Mouse (Mus musculus) bone marrow, adult 2 months (tissue): ENCODE data around the gene Hs3st6. TPM values are rescaled to one million over a fixed set of nuclear protein-coding genes. Genes with fewer than 3 reads are reported as not detected.
"Not testable (repeated sequence)": the region's sequence is repeated elsewhere in the genome, so short reads cannot be mapped to it uniquely, and the experiment has no call there.

Experiments
- H3K27ac ChIP-seq: fragments of 200-500 bp; 2 replicates; pipeline ENCODE4 v1.5.1; 2012; ENCODE audit warnings: low read depth, mild to moderate bottlenecking, control low read depth, inconsistent platforms, low read length; ENCODE audit not compliant: control insufficient read depth, poor library complexity, insufficient read depth
- H3K4me1 ChIP-seq: fragments of 200-500 bp; 2 replicates; pipeline ENCODE4 v1.6.1; 2011; ENCODE audit warnings: low read length; ENCODE audit not compliant: control insufficient read depth, insufficient read depth
- H3K4me3 ChIP-seq: fragments of 200-500 bp; replicated peaks from 2 replicates; pipeline ENCODE3; 2011; ENCODE audit warnings: mild to moderate bottlenecking, low read depth, low read length, control low read depth; ENCODE audit not compliant: control insufficient read depth
- CTCF ChIP-seq: fragments of 200-500 bp; IDR thresholded peaks from 2 replicates; pipeline ENCODE4 v1.5.1; 2011; ENCODE audit warnings: low read length, control low read depth; ENCODE audit not compliant: control insufficient read depth, insufficient read depth
- POLR2A ChIP-seq: fragments of 200-500 bp; IDR thresholded peaks from 2 replicates; pipeline ENCODE4 v1.6.1; 2011; ENCODE audit warnings: low read depth, mild to moderate bottlenecking, control low read depth, low read length, borderline replicate concordance; ENCODE audit not compliant: control insufficient read depth
- WGBS: fragments of 180-500 bp; shearing (Covaris S2); methylation state at CpG from one replicate; pipeline ENCODE4 v1.1.7; 2018; 5-methylcytosine and 5-hydroxymethylcytosine counted together
- polyA plus RNA-seq: library from polyadenylated mRNA; stranded (reverse); fragments of >200 nt; gene quantifications from 2 replicates; pipeline ENCODE4 v1.2.4, GENCODE M21; 2011; ENCODE audit warnings: low replicate concordance; ENCODE audit not compliant: missing spikeins, insufficient read depth, insufficient read length

Hs3st6 gene
- polyA plus RNA-seq, 1 experiment: 2.2 TPM

DNA sequence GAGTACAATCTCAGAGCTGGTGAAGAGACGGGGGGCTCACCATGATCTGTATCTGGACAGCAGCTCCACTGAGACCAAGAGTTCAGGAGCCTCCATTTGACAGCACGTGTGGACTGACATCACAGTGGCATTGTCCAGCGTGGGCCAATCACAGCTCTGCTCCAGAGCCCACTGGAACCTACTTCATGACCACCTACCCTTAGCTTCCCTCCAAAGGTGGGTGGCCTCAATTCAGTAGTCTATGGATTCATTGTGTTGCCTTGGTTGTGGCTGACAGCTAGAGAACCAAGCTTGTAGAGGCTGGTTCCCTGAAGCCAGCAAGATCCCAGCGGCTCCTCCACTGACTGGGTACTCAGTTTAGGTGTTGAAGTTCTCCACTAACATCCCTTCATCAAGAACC lies 34.8 kb upstream of the Hs3st6 start, which contains the start of the genes Rnf151 and Rps2:
Gene Rnf151 (minus strand): TSS at position 121 of the 400 bp plus-strand sequence.
Gene Rps2 (plus strand): TSS at position 174 of the 400 bp plus-strand sequence.
- TF ChIP-seq CTCF (no peak), POLR2A (no peak)
- H3K27ac ChIP-seq: no peak within 1 kb of the TSS
- 81% methylated on average over 4 of the region's 4 CpGs for WGBS
- H3K4me1 ChIP-seq: no peaks in the 10 kb centered on the region
- no peak within 1 kb of the TSS for H3K4me3 ChIP-seq

DNA sequence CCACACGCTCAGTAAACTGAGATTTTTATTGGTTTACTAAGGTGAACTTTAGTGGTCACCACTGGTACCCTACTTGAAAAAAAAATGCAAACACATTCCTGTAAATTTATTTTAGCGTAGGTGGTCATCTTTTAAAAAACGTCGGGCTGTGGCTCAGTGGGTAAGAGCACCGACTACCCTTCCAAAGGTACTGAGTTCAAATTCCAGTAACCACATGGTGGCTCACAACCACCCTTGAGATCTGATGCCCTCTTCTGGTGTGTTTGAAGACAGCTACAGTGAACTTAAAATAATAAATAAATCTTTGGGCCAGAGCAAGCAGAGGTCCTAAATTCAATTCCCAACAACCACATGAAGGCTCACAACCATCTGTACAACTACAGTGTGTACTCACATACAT lies 33.9 kb upstream of the Hs3st6 start:
- H3K27ac ChIP-seq, H3K4me3 ChIP-seq, H3K4me1 ChIP-seq: not testable (repeated sequence)
- WGBS: 65% methylated on average over 5 of the region's 5 CpGs

DNA sequence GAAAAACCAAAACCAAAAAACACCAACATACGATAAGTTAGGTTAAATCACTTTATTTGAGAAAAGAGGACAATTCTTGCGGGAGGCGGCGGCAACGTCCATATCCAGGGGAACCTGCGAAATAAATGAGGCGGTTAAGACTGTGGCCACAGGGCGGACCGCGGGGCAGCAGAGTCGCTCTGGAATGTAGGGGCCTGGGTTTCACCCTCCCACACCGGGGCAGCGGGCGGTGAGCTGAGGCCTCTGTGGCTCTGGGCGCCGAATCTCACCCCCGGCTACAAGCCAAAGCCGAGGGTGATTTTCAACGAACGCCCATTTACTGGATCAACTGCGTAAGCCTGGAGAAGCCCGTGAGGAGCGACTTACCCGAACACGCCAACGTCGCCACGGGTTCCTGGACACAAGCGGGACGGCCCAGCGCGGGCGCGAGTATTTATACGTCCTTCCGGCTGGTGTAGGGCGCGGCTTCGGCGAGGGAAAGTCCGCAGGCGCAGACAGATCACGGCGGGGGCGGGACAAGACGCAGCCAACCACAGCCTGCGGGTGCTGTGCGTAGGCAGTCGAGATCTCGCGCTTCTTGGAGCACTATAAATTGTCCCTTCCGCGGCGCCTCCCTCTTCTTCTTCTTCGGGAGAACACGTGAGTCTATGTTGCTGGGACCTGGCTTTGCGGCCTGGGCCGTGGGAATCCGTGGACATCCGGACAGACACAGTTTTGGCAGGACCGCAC lies 33.1 kb upstream of the Hs3st6 start:
- TF ChIP-seq CTCF: no peak
- TF ChIP-seq POLR2A: peak; percentile 94; the same call in 1 of the 2 replicates
- WGBS: under 1% methylated on average over 61 of the region's 61 CpGs
- H3K27ac ChIP-seq: peak overlapping the region; percentile 72
- H3K4me3 ChIP-seq: peak overlapping the region; percentile 77
- H3K4me1 ChIP-seq: no peaks in the 10 kb centered on the region; the same call in 1 of the 2 replicates

DNA sequence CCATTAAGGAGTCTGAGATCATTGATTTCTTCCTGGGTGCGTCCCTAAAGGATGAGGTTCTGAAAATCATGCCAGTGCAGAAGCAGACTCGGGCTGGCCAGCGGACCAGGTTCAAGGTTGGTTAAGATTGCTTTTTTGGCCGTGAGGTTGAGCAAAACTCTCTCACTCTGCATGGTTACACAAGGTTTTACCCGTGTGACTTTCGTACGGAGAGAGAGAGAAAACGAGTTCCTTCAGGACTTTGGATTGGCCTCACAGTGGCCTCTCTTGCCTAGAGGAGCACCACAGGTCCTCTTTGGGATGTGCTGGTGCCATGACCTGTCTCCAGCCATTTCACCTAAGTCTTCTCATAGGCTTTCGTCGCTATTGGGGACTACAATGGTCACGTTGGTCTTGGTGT lies 32.2 kb upstream of the Hs3st6 start:
- peak overlapping the region; percentile 48 for H3K4me3 ChIP-seq
- not testable (repeated sequence) for H3K27ac ChIP-seq, H3K4me1 ChIP-seq
- 2% methylated on average over 11 of the region's 11 CpGs for WGBS

DNA sequence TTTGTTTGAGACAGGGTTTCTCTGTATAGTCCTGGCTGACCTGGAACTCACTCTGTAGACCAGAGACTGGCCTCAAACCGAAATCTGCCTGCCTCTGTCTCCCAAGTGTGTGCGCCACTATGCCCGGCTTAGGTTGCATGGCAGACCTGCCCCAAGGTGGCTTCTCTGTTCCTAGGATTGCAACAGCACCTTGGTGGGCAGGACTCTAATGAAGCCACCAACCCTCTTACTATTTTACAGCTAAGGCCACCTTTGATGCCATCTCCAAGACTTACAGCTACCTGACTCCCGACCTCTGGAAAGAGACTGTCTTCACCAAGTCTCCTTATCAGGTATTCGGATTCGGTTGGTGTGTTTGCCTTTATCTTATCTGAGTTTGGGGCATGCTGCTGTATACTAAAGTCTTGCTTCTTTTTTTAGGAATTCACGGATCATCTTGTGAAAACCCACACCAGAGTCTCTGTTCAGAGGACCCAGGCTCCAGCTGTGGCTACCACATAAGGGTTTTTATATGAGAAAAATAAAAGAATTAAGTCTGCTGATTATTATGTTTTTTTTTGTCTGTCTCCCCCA lies 31.3 kb upstream of the Hs3st6 start:
- H3K4me3 ChIP-seq: peak overlapping the region; percentile 13
- not testable (repeated sequence) for H3K27ac ChIP-seq, H3K4me1 ChIP-seq
- 46% methylated on average over 7 of the region's 7 CpGs for WGBS

DNA sequence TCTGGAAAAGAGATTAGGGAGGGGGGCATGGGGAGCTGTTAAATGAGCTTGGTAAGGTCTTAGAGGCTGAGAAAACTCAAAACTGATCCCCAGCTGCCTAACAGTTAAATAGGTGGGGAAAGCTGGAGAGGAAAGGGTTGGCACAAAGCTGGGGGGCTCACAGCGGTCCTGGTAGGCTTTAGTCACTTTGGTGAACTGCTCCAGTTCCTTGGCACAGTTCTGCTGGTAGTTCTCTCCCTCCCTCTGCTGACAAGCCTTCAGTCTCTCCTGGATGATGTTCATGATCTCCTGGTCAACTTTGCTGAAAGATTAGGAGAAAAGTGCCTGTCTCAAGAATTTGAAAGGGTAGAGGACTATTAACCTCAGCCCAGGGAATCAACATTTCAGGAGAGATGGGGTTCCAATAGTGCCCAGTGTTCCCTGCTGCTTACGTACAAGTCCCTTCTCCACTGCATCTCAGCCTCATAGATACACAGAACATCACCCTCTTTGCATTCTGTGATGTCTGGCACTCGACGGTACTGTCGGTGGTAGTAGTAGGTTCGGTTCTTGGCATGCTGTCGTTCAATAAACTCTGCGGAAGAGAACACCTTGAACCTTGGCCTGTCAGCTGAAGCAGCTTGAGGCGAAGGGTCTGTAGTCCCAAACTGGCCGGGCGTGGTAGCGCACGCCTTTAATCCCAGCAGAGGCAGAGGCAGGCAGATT lies 30.4 kb upstream of the Hs3st6 start:
- Histone ChIP-seq H3K4me3 (no peak overlapping the region), H3K4me1 (no peaks in the 10 kb centered on the region; the same call in 1 of the 2 replicates), H3K27ac (no peak overlapping the region)
- TF ChIP-seq POLR2A: no peak
- TF ChIP-seq CTCF: no peak
- 64% methylated on average over 13 of the region's 13 CpGs for WGBS

DNA sequence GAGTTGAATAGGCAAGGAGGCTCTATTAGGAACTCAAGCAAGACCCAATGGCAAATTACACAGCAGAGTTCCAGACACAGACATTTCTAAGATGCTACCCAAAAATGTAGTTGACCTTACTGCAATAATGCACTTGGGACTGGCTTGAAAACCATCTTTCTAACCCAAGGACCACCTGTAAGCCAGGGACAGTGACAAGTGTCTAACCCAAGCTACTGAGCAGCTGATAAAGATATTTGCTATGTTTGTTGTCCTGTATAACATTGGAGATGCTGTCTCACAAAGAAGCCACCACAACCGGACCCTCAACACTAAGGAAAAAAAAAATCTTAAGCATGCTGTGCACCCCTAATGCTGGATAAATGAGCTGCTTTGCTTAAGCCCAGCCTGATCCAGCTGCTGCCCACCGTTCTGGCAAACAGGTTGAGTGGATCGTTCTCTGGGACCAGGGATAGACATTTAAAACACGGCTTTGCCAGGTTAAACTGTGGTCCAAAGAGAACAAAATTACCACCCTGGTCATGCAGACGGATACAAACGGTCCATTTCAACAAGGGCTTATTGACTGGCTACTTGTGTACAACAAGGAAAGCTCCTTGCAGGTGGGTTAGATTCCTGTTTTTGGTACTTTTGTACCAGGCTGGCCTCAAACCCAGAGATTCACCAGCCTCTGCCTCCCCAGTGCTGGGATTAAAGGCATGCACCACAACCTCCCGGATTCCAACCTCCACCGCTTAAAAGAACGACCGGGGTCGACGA lies 29.5 kb upstream of the Hs3st6 start:
- WGBS: 2% methylated on average over 12 of the region's 12 CpGs
- H3K4me1 ChIP-seq: no peaks in the 10 kb centered on the region; the same call in 1 of the 2 replicates
- H3K27ac ChIP-seq: 0 out of 2 replicates have a peak overlapping the region, but pooled peaks have one; percentile 57
- TF ChIP-seq POLR2A (no peak), CTCF (no peak)
- H3K4me3 ChIP-seq: peak overlapping the region; percentile 94

DNA sequence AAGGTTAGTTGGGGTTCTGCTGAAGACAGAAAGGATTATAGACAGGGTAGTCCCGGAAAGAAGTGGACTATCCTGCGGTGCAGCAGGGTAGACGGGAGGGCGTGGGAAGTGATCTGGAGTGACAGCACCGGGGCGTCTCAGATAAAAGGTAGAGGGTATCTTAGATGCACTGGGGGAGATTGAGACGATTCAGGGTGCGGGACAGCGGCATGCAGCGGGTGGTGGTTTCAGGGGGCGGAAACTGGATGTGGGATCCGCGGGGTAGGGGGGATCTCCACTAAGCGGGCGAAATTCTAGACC lies 29.0 kb upstream of the Hs3st6 start:
- Histone ChIP-seq H3K4me1 (no peaks in the 10 kb centered on the region; the same call in 1 of the 2 replicates), H3K27ac (peak overlapping the region; percentile 57), H3K4me3 (peak overlapping the region; percentile 94)
- WGBS: under 1% methylated on average over 15 of the region's 15 CpGs
- TF ChIP-seq POLR2A (no peak), CTCF (no peak)
